Mouse (Mus musculus): ENCODE data around the gene Scrt2.

DNA sequence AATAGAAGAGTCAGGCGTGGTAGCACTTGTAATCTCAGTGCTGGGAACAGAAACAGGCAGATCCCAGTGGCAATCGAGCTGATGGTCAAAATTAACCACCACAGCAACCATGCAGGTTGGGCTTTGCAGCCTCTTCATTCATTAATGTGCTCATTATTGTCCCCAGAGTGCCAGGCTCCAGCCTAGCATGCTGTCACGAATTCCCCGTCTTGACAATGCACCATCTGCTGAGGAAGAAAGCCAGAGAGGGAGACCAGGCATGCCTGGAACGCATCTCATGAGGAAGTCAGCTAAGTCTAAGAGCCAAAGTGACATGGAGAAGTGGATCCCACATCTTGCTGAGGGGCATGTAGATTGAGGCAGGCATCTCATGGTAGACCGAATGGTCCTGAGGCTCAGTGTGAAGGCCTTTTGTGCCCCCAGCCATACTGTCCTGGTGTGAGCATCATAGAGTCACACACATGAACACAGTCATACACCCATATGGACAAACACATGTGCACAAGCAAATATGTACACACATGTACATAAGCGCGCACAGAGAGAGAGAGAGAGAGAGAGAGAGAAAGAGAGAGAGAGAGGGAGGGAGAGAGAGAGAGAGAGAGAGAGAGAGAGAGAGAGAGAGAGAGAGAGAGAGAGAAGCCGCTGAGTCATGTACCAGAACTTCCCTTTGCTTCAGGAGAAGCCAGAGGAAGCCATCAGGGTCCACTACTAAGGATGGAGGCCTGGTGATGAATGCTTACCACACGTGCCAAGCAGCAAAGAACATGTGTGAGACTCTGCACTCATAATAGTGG, 58.1 kb downstream of the Scrt2 start:
- no peak for TF ChIP-seq POLR2A (IDR thresholded peaks at IDR 0.05; ENCODE audit: borderline replicate concordance, low read depth, low read length)
- TF ChIP-seq CTCF (IDR thresholded peaks at IDR 0.05; ENCODE audit: low read depth, low read length): no peak

Measured in bone marrow macrophage, adult 2 months (primary cell).